ENCODE assay signal across 12 mouse cellular contexts in genomic region chr15:78923585-78923984, GRCm38 (mm10). TPM values are rescaled to one million over a fixed set of nuclear protein-coding genes. Genes with fewer than 3 reads are reported as not detected.
A peak's percentile ranks its signal among the peaks of the same experiment; 100 is the strongest.
DNase-seq lines count a peak whose midpoint lies in the region; ATAC-seq and TF ChIP-seq lines count a peak whose summit lies in the region.
"Had no signal": no experiment of that assay in that cellular context is flagged by ENCODE, and none has a peak within 500 bp of the region (broad histone marks: within the 10 kb centered on the region; RNA-seq: fewer than 3 reads in every experiment).

No protein-coding gene starts in this region.

- ATAC-seq in lung, embryonic 14.5 days (ENCODE audit: insufficient read depth): no peak
- peak; percentile 70 for ATAC-seq in common myeloid progenitor, adult 5-6 weeks (replicated peaks; ENCODE audit: low read depth, poor library complexity, severe bottlenecking)
- ATAC-seq in liver, embryonic 13.5 days (ENCODE audit: low read depth): peak; percentile 78
- ATAC-seq: Patski had no signal

- H3K36me3 ChIP-seq in lung, embryonic 14.5 days (ENCODE audit: insufficient read depth): peaks cover 9% of the 10 kb centered on the region
- H3K36me3 ChIP-seq in liver, embryonic 13.5 days: peaks cover 7% of the 10 kb centered on the region

- TF ChIP-seq CTCF in lung, embryonic 14.5 days (IDR thresholded peaks at IDR 0.05; ENCODE audit: low read depth): no peak

- H3K27ac ChIP-seq in lung, embryonic 14.5 days (ENCODE audit: low read depth): peak overlapping the region; percentile 18; the same call in 1 of the 2 replicates
- H3K27ac ChIP-seq in liver, embryonic 13.5 days: peak overlapping the region; percentile 99

- H3K27me3 ChIP-seq in lung, embryonic 14.5 days (ENCODE audit: insufficient read depth, low read length): no peaks in the 10 kb centered on the region
- H3K27me3 ChIP-seq in liver, embryonic 13.5 days: no peaks in the 10 kb centered on the region
- H3K27me3 ChIP-seq: Patski had no signal

- no peak overlapping the region for H3K4me2 ChIP-seq in lung, embryonic 14.5 days
- peak overlapping the region; percentile 80 for H3K4me2 ChIP-seq in liver, embryonic 13.5 days

- H3K4me3 ChIP-seq in lung, embryonic 14.5 days (ENCODE audit: low read depth, low read length): no peak overlapping the region
- H3K4me3 ChIP-seq in liver, embryonic 13.5 days (replicated peaks): peak overlapping the region; percentile 55

- intact Hi-C loops in left cerebral cortex, postnatal 4 days (cut with DNase I): no loop called here

- WGBS in lung, embryonic 14.5 days: 55% methylated on average over 6 of the region's 6 CpGs
- 17% methylated on average over 6 of the region's 6 CpGs for WGBS in liver, embryonic 13.5 days (ENCODE audit: insufficient replicate concordance)

- H3K9ac ChIP-seq in lung, embryonic 14.5 days: 0 out of 2 replicates have a peak overlapping the region, but pooled peaks have one; percentile 16
- peak overlapping the region; percentile 79 for H3K9ac ChIP-seq in liver, embryonic 13.5 days

- no peak for DNase-seq in lung, embryonic 14.5 days
- no peak for DNase-seq in lung, postnatal 25 days (ENCODE audit: low spot score)
- peak; percentile 83 for DNase-seq in liver, embryonic 13.5 days
- DNase-seq in thymus, postnatal 10 days (ENCODE audit: low spot score in 2 of 2): peak; percentile 71 to 77
- no peak for DNase-seq in right cerebral cortex, adult 2 months (ENCODE audit: low spot score in 2 of 2)
- no peak for DNase-seq in kidney, adult 18-20 months
- DNase-seq in left cerebral cortex, postnatal 4 days: no peak
- DNase-seq: cerebellum, postnatal 10 days; kidney, postnatal 4 days; retina, postnatal 1 day had no signal

- H3K9me3 ChIP-seq in lung, embryonic 14.5 days (ENCODE audit: low read depth, low read length): no peaks in the 10 kb centered on the region
- H3K9me3 ChIP-seq in liver, embryonic 13.5 days (replicated peaks): no peaks in the 10 kb centered on the region

- peaks cover 18% of the 10 kb centered on the region for H3K4me1 ChIP-seq in lung, embryonic 14.5 days (ENCODE audit: insufficient read depth)
- H3K4me1 ChIP-seq in liver, embryonic 13.5 days (replicated peaks): peaks cover 94% of the 10 kb centered on the region

RNA-seq across cellular contexts. Expression of gene Lgals1, which starts 2.9 kb away (rescaled TPM):
- polyA plus RNA-seq in lung, embryonic 14.5 days (2014; fragmentation: Nextera tagmentation; extraction: Ambion mirVana): 799 and 855 TPM in 2 replicates
- 322 and 335 TPM in 2 replicates for total RNA-seq in common myeloid progenitor, adult 5-6 weeks (2017)
- 683 and 710 TPM in 2 replicates for polyA plus RNA-seq in liver, embryonic 13.5 days (2015; fragmentation: Nextera tagmentation; extraction: Ambion mirVana)
- 10 to 100 TPM; 25.2 to 29.4 TPM for total RNA-seq in left cerebral cortex, postnatal 4 days (2021)

RNA-seq across cellular contexts. Expression of gene Pdxp, which starts 9.9 kb away (rescaled TPM):
- 17.9 and 21.9 TPM in 2 replicates for polyA plus RNA-seq in lung, embryonic 14.5 days (2014; fragmentation: Nextera tagmentation; extraction: Ambion mirVana)
- total RNA-seq in common myeloid progenitor, adult 5-6 weeks (2017): 4.1 and 9.2 TPM in 2 replicates
- polyA plus RNA-seq in liver, embryonic 13.5 days (2015; fragmentation: Nextera tagmentation; extraction: Ambion mirVana): 6.9 and 7.4 TPM in 2 replicates
- 100 to 1,000 TPM; 107 to 117 TPM for total RNA-seq in left cerebral cortex, postnatal 4 days (2021)

RNA-seq across cellular contexts. Expression of gene Nol12, which starts 11.1 kb away (rescaled TPM):
- polyA plus RNA-seq in lung, embryonic 14.5 days (2014; fragmentation: Nextera tagmentation; extraction: Ambion mirVana): 52.8 and 57.4 TPM in 2 replicates
- 27.8 and 29.7 TPM in 2 replicates for total RNA-seq in common myeloid progenitor, adult 5-6 weeks (2017)
- polyA plus RNA-seq in liver, embryonic 13.5 days (2015; fragmentation: Nextera tagmentation; extraction: Ambion mirVana): 45.6 and 48.9 TPM in 2 replicates
- 10 to 100 TPM; 46.5 to 47.8 TPM for total RNA-seq in left cerebral cortex, postnatal 4 days (2021)

RNA-seq across cellular contexts. Expression of gene Triobp, which starts 23.9 kb away (rescaled TPM):
- 47.5 and 49.2 TPM in 2 replicates for polyA plus RNA-seq in lung, embryonic 14.5 days (2014; fragmentation: Nextera tagmentation; extraction: Ambion mirVana)
- total RNA-seq in common myeloid progenitor, adult 5-6 weeks (2017): 25.0 and 35.6 TPM in 2 replicates
- polyA plus RNA-seq in liver, embryonic 13.5 days (2015; fragmentation: Nextera tagmentation; extraction: Ambion mirVana): 12.9 and 18.8 TPM in 2 replicates
- total RNA-seq in left cerebral cortex, postnatal 4 days (2021): 100 to 1,000 TPM in 1 of 2 experiments, 10 to 100 TPM in 1; 98.7 to 106 TPM

RNA-seq across cellular contexts. Expression of gene Sh3bp1, which starts 24.0 kb away (rescaled TPM):
- 43.5 and 43.9 TPM in 2 replicates for polyA plus RNA-seq in lung, embryonic 14.5 days (2014; fragmentation: Nextera tagmentation; extraction: Ambion mirVana)
- 17.4 and 33.3 TPM in 2 replicates for total RNA-seq in common myeloid progenitor, adult 5-6 weeks (2017)
- 17.7 and 22.2 TPM in 2 replicates for polyA plus RNA-seq in liver, embryonic 13.5 days (2015; fragmentation: Nextera tagmentation; extraction: Ambion mirVana)
- 1 to 10 TPM; 5.4 to 6.0 TPM for total RNA-seq in left cerebral cortex, postnatal 4 days (2021)

Comparison
In these comparisons a context has a peak if more than half of its experiments do, and no peak if none do; other contexts are left out.
1. DNase-seq: peak in liver, embryonic 13.5 days (single experiment) and thymus, postnatal 10 days (2 of 2); none in lung, embryonic 14.5 days (single experiment), lung, postnatal 25 days (single experiment), right cerebral cortex, adult 2 months (0 of 2), kidney, adult 18-20 months (single experiment) and left cerebral cortex, postnatal 4 days (single experiment).
2. RNA of gene Lgals1, which starts 2.9 kb away (total RNA-seq): 322 to 335 TPM in common myeloid progenitor, adult 5-6 weeks; 25.2 to 29.4 TPM in left cerebral cortex, postnatal 4 days; every median in the first group is over 10 times any median in the second.
3. RNA of gene Pdxp, which starts 9.9 kb away (total RNA-seq): 107 to 117 TPM in left cerebral cortex, postnatal 4 days; 4.1 to 9.2 TPM in common myeloid progenitor, adult 5-6 weeks; every median in the first group is over 10 times any median in the second.